Mouse (Mus musculus): Measurements from ENCODE around the gene Spin2c.

The Spin2c gene

DNA sequence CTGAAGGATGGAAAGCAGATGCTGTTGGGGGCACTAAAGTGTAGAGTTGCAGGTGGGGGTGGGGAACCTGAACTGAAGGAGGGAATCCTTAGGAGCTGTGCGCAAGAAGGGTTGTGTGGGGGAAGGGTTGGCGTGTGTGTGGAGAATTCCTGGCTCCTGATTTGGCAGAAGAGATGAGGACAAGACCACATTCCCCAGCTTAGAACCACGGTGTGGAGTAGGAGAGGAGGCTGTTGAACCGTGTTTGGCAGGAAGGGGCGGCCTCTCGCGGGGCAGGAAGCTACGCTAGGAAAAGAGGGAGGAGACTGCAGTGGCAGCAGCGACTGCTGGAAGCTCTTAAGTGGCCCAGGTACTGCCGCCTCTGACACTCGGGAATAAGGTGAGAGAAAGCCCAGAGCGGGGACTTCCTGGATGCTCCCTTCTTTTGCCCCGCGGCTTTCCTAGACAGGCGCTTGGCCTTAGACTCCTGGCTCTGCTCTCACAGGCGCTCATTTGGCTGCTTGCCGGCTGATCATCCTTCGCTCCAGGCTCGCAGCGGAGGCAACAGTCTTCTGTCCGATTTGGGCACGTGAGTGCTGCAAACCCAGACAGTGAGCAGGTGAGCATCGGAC is at the start of gene Spin2c:
Gene Spin2c, plus strand, starts transcription at position 275 of the 611 bp plus-strand sequence.
- DNase-seq (ENCODE audit: low spot score in 2 of 2), result no peak

DNA sequence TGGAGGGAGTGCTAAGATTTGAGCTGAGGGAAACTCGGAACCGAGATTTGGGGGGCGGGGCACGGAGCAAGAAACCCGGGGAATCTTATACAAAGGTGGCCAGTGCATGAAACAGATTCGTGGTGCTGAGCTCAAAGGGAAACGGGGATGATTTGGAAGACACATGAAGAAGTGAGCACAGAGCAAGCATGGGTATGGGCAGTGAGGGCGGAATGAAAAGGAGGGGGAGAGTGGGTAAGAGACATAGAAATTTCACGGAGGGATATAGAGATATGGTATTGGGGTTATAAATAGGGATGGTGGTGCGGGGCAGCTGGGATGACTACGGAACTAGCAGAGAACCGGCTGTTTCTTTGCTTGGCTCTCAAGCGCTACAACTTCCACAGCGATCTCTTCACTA is 581 bp downstream of the Spin2c start:
- DNase-seq (ENCODE audit: low spot score in 2 of 2), result no peak
